Mouse (Mus musculus) olfactory bulb, adult 2 months (tissue): Measurements from ENCODE around the gene Wdfy2.

ENCODE experiments used
- CTCF ChIP-seq: fragments of 200-500 bp; IDR thresholded peaks from 2 replicates; pipeline ENCODE4 v1.5.1; 2012; ENCODE audit warnings: low read depth, mild to moderate bottlenecking, low read length, moderate library complexity; ENCODE audit not compliant: insufficient read depth
- POLR2A ChIP-seq: fragments of 200-500 bp; IDR thresholded peaks from 2 replicates; pipeline ENCODE4 v1.6.1; 2012; ENCODE audit warnings: mild to moderate bottlenecking, low read depth, low read length, moderate library complexity; ENCODE audit not compliant: insufficient read depth

- no peak for TF ChIP-seq POLR2A
- no peak for TF ChIP-seq CTCF
Measured at GRCm38 (mm10) chr14:62833036-62833435, 4.4 kb upstream of the Wdfy2 start.
